Mouse (Mus musculus) bone marrow, adult 2 months (tissue): ENCODE measurements at regions not wholly inside any gene's neighbourhood (a gene's known extent, or its start where the extent isn't known, plus 50 kb on each side); places are given as distances from the start of the nearest gene placed in this dataset.

Experiments used
- H3K27ac ChIP-seq: fragments of 200-500 bp; 2 replicates; pipeline ENCODE4 v1.5.1; 2012; ENCODE audit warnings: low read depth, mild to moderate bottlenecking, control low read depth, inconsistent platforms, low read length; ENCODE audit not compliant: control insufficient read depth, poor library complexity, insufficient read depth
- H3K4me1 ChIP-seq: fragments of 200-500 bp; 2 replicates; pipeline ENCODE4 v1.6.1; 2011; ENCODE audit warnings: low read length; ENCODE audit not compliant: control insufficient read depth, insufficient read depth
- H3K4me3 ChIP-seq: fragments of 200-500 bp; replicated peaks from 2 replicates; pipeline ENCODE3; 2011; ENCODE audit warnings: mild to moderate bottlenecking, low read depth, low read length, control low read depth; ENCODE audit not compliant: control insufficient read depth
- CTCF ChIP-seq: fragments of 200-500 bp; IDR thresholded peaks from 2 replicates; pipeline ENCODE4 v1.5.1; 2011; ENCODE audit warnings: low read length, control low read depth; ENCODE audit not compliant: control insufficient read depth, insufficient read depth
- POLR2A ChIP-seq: fragments of 200-500 bp; IDR thresholded peaks from 2 replicates; pipeline ENCODE4 v1.6.1; 2011; ENCODE audit warnings: low read depth, mild to moderate bottlenecking, control low read depth, low read length, borderline replicate concordance; ENCODE audit not compliant: control insufficient read depth
- WGBS: fragments of 180-500 bp; shearing (Covaris S2); methylation state at CpG from one replicate; pipeline ENCODE4 v1.1.7; 2018; 5-methylcytosine and 5-hydroxymethylcytosine counted together

- TF ChIP-seq POLR2A (no peak), CTCF (no peak)
- WGBS = 65% methylated on average over 3 of the region's 3 CpGs
Observed at GRCm38 (mm10) chr15:38351701-38352100, 926.3 kb downstream of the 4930447A16Rik start.

GRCm38 (mm10) chr15:38353371-38353770, 928.0 kb downstream of the 4930447A16Rik start:
- no peak overlapping the region for H3K27ac ChIP-seq
- WGBS = 78% methylated on average over 4 of the region's 4 CpGs
- H3K4me3 ChIP-seq = no peak overlapping the region
- H3K4me1 ChIP-seq = no peaks in the 10 kb centered on the region
- TF ChIP-seq CTCF (no peak), POLR2A (no peak)

More at GRCm38 (mm10) chr15:38351701-38352100, 926.3 kb downstream of the 4930447A16Rik start:
- H3K4me3 ChIP-seq = no peak overlapping the region
- no peaks in the 10 kb centered on the region for H3K4me1 ChIP-seq
- no peak overlapping the region for H3K27ac ChIP-seq

GRCm38 (mm10) chr15:38359053-38359452, 933.7 kb downstream of the 4930447A16Rik start:
- H3K4me1 ChIP-seq = no peaks in the 10 kb centered on the region
- WGBS = 76% methylated on average over 3 of the region's 3 CpGs
- TF ChIP-seq CTCF (no peak), POLR2A (no peak)
- no peak overlapping the region for H3K4me3 ChIP-seq
- H3K27ac ChIP-seq = no peak overlapping the region

GRCm38 (mm10) chr15:38363522-38363921, 938.2 kb downstream of the 4930447A16Rik start:
- Histone ChIP-seq H3K27ac (no peak overlapping the region), H3K4me3 (no peak overlapping the region), H3K4me1 (no peaks in the 10 kb centered on the region)
- TF ChIP-seq POLR2A (no peak), CTCF (no peak)
- 81% methylated on average over 5 of the region's 5 CpGs for WGBS

- TF ChIP-seq CTCF (no peak), POLR2A (no peak)
Observed at GRCm38 (mm10) chr15:38364014-38364413, 938.7 kb downstream of the 4930447A16Rik start.

GRCm38 (mm10) chr15:38367643-38368042, 942.3 kb downstream of the 4930447A16Rik start:
- H3K4me3 ChIP-seq = no peak overlapping the region
- WGBS = 90% methylated on average over 5 of the region's 5 CpGs
- H3K27ac ChIP-seq = no peak overlapping the region
- TF ChIP-seq POLR2A = no peak
- TF ChIP-seq CTCF = no peak
- H3K4me1 ChIP-seq = no peaks in the 10 kb centered on the region; the same call in 1 of the 2 replicates

More at GRCm38 (mm10) chr15:38364014-38364413, 938.7 kb downstream of the 4930447A16Rik start:
- H3K4me1 ChIP-seq = no peaks in the 10 kb centered on the region
- no peak overlapping the region for H3K27ac ChIP-seq
- no peak overlapping the region for H3K4me3 ChIP-seq
- 55% methylated on average over 3 of the region's 3 CpGs for WGBS

- WGBS = 77% methylated on average over 4 of the region's 4 CpGs
- no peak for TF ChIP-seq CTCF
- no peak for TF ChIP-seq POLR2A
Observed at GRCm38 (mm10) chr15:38368291-38368690, 942.9 kb downstream of the 4930447A16Rik start.

GRCm38 (mm10) chr15:38371404-38372090, 946.2 kb downstream of the 4930447A16Rik start:
- Histone ChIP-seq H3K27ac (no peak overlapping the region), H3K4me3 (no peak overlapping the region), H3K4me1 (peaks cover 2% of the 10 kb centered on the region; the same call in 1 of the 2 replicates)
- no peak for TF ChIP-seq POLR2A
- TF ChIP-seq CTCF = no peak
- 38% methylated on average over 12 of the region's 12 CpGs for WGBS

More at GRCm38 (mm10) chr15:38368291-38368690, 942.9 kb downstream of the 4930447A16Rik start:
- H3K27ac ChIP-seq = no peak overlapping the region
- H3K4me1 ChIP-seq = no peaks in the 10 kb centered on the region; the same call in 1 of the 2 replicates
- H3K4me3 ChIP-seq = no peak overlapping the region
